Mouse (Mus musculus): Measurements from ENCODE around the gene Gm3755. TPM values are rescaled to one million over a fixed set of nuclear protein-coding genes. Genes with fewer than 3 reads are reported as not detected.

Gm3755 gene
- polyA plus RNA-seq (2015; fragmentation: Nextera tagmentation; extraction: Ambion mirVana), result not detected in 2 replicates

GRCm38 (mm10) chr14:7450817-7451216 lies at the start of gene Gm3755:
Gm3755 (minus strand) TSS chr14:7450917.

GRCm38 (mm10) chr14:7483662-7484061 lies 32.9 kb upstream of the Gm3755 start, which contains the start of gene Gm3752:
Gm3752 (minus strand) TSS chr14:7483762.

Other genes starting within 250 kb of the Gm3755 start
- gene Gm3727, start 186.2 kb downstream of the Gm3755 start, polyA plus RNA-seq (2015; fragmentation: Nextera tagmentation; extraction: Ambion mirVana), result not detected in 2 replicates
- 6.9 and 7.8 TPM in 2 replicates for gene Gm3739, start 135.9 kb downstream of the Gm3755 start, polyA plus RNA-seq (2015; fragmentation: Nextera tagmentation; extraction: Ambion mirVana)
- gene Gm5797, start 118.5 kb downstream of the Gm3755 start, polyA plus RNA-seq (2015; fragmentation: Nextera tagmentation; extraction: Ambion mirVana), result not detected in 2 replicates
- gene Gm8374, start 85.8 kb downstream of the Gm3755 start, polyA plus RNA-seq (2015; fragmentation: Nextera tagmentation; extraction: Ambion mirVana), result not detected in 2 replicates
- 15.0 and 16.7 TPM in 2 replicates for gene Gm3752, start 32.8 kb upstream of the Gm3755 start, polyA plus RNA-seq (2015; fragmentation: Nextera tagmentation; extraction: Ambion mirVana)
- 5.8 and 5.9 TPM in 2 replicates for gene Gm3558, start 117.6 kb upstream of the Gm3755 start, polyA plus RNA-seq (2015; fragmentation: Nextera tagmentation; extraction: Ambion mirVana)
- not detected in 2 replicates for gene Gm10338, start 144.7 kb upstream of the Gm3755 start, polyA plus RNA-seq (2015; fragmentation: Nextera tagmentation; extraction: Ambion mirVana)
- not detected in 2 replicates for gene Gm10128, start 193.1 kb upstream of the Gm3755 start, polyA plus RNA-seq (2015; fragmentation: Nextera tagmentation; extraction: Ambion mirVana)

All from neural tube, postnatal 0 days (tissue).